Mouse (Mus musculus): ENCODE data around the gene Nhej1. TPM values are rescaled to one million over a fixed set of nuclear protein-coding genes. Genes with fewer than 3 reads are reported as not detected.
A peak's percentile ranks its signal among the peaks of the same experiment; 100 is the strongest.

Gene Nhej1
- polyA plus RNA-seq, 1 experiment from 2014 or later: 5.2 TPM

GRCm38 (mm10) chr1:75032041-75032440 lies 93.0 kb downstream of the Nhej1 start:
- Histone ChIP-seq H3K27ac (ENCODE audit: low read length) (no peak overlapping the region), H3K4me1 (ENCODE audit: control insufficient read depth, insufficient read depth, low read length) (no peaks in the 10 kb centered on the region), H3K36me3 (ENCODE audit: control insufficient read depth, insufficient read depth, low read length) (no peaks in the 10 kb centered on the region), H3K9me3 (replicated peaks; ENCODE audit: control insufficient read depth, low read length, poor library complexity, severe bottlenecking) (no peaks in the 10 kb centered on the region), H3K4me3 (ENCODE audit: low read depth, low read length) (no peak overlapping the region), H3K27me3 (ENCODE audit: control insufficient read depth, insufficient read depth, low read depth, low read length) (no peaks in the 10 kb centered on the region), H3K4me2 (ENCODE audit: low read length) (no peak overlapping the region), H3K9ac (ENCODE audit: low read depth, low read length) (no peak overlapping the region)
- WGBS: 90% methylated on average over 10 of the region's 10 CpGs
- no peak for ATAC-seq

GRCm38 (mm10) chr1:75027061-75027779 lies 97.8 kb downstream of the Nhej1 start:
- no peak overlapping the region for H3K27ac ChIP-seq (ENCODE audit: low read length)
- H3K9ac ChIP-seq (ENCODE audit: low read depth, low read length): no peak overlapping the region
- H3K9me3 ChIP-seq (replicated peaks; ENCODE audit: control insufficient read depth, low read length, poor library complexity, severe bottlenecking): no peaks in the 10 kb centered on the region
- H3K27me3 ChIP-seq (ENCODE audit: control insufficient read depth, insufficient read depth, low read depth, low read length): no peaks in the 10 kb centered on the region
- no peak overlapping the region for H3K4me3 ChIP-seq (ENCODE audit: low read depth, low read length)
- H3K36me3 ChIP-seq (ENCODE audit: control insufficient read depth, insufficient read depth, low read length): no peaks in the 10 kb centered on the region
- 63% methylated on average over 2 of the region's 2 CpGs for WGBS
- no peak for ATAC-seq
- H3K4me2 ChIP-seq (ENCODE audit: low read length): no peak overlapping the region
- peaks cover 2% of the 10 kb centered on the region; the same call in 1 of the 2 replicates for H3K4me1 ChIP-seq (ENCODE audit: control insufficient read depth, insufficient read depth, low read length)

- no peaks in the 10 kb centered on the region for H3K9me3 ChIP-seq (replicated peaks; ENCODE audit: control insufficient read depth, low read length, poor library complexity, severe bottlenecking)
- H3K27ac ChIP-seq (ENCODE audit: low read length): no peak overlapping the region
- no peaks in the 10 kb centered on the region for H3K36me3 ChIP-seq (ENCODE audit: control insufficient read depth, insufficient read depth, low read length)
- 85% methylated on average over 7 of the region's 7 CpGs for WGBS
- H3K4me1 ChIP-seq (ENCODE audit: control insufficient read depth, insufficient read depth, low read length): peaks cover 4% of the 10 kb centered on the region; the same call in 1 of the 2 replicates
- no peak overlapping the region for H3K4me3 ChIP-seq (ENCODE audit: low read depth, low read length)
- no peak overlapping the region for H3K4me2 ChIP-seq (ENCODE audit: low read length)
- H3K9ac ChIP-seq (ENCODE audit: low read depth, low read length): no peak overlapping the region
- no peaks in the 10 kb centered on the region for H3K27me3 ChIP-seq (ENCODE audit: control insufficient read depth, insufficient read depth, low read depth, low read length)
- no peak for ATAC-seq
Measured at GRCm38 (mm10) chr1:75024419-75025199, 100.4 kb downstream of the Nhej1 start.

GRCm38 (mm10) chr1:75022216-75022615 lies 102.8 kb downstream of the Nhej1 start:
- H3K4me2 ChIP-seq (ENCODE audit: low read length): no peak overlapping the region
- no peaks in the 10 kb centered on the region for H3K9me3 ChIP-seq (replicated peaks; ENCODE audit: control insufficient read depth, low read length, poor library complexity, severe bottlenecking)
- no peaks in the 10 kb centered on the region for H3K36me3 ChIP-seq (ENCODE audit: control insufficient read depth, insufficient read depth, low read length)
- ATAC-seq: no peak
- peaks cover 4% of the 10 kb centered on the region; the same call in 1 of the 2 replicates for H3K4me1 ChIP-seq (ENCODE audit: control insufficient read depth, insufficient read depth, low read length)
- 20% methylated on average over 5 of the region's 5 CpGs for WGBS
- no peaks in the 10 kb centered on the region for H3K27me3 ChIP-seq (ENCODE audit: control insufficient read depth, insufficient read depth, low read depth, low read length)
- H3K27ac ChIP-seq (ENCODE audit: low read length): no peak overlapping the region
- no peak overlapping the region for H3K4me3 ChIP-seq (ENCODE audit: low read depth, low read length)
- no peak overlapping the region for H3K9ac ChIP-seq (ENCODE audit: low read depth, low read length)

GRCm38 (mm10) chr1:75016846-75017245 lies 108.2 kb downstream of the Nhej1 start:
- H3K9ac ChIP-seq (ENCODE audit: low read depth, low read length): no peak overlapping the region
- H3K9me3 ChIP-seq (replicated peaks; ENCODE audit: control insufficient read depth, low read length, poor library complexity, severe bottlenecking): no peaks in the 10 kb centered on the region
- WGBS: 3% methylated on average over 6 of the region's 6 CpGs
- H3K4me1 ChIP-seq (ENCODE audit: control insufficient read depth, insufficient read depth, low read length): no peaks in the 10 kb centered on the region; the same call in 1 of the 2 replicates
- no peak overlapping the region for H3K27ac ChIP-seq (ENCODE audit: low read length)
- H3K27me3 ChIP-seq (ENCODE audit: control insufficient read depth, insufficient read depth, low read depth, low read length): no peaks in the 10 kb centered on the region
- ATAC-seq: peak; percentile 60; the same call in 1 of the 2 replicates
- no peak overlapping the region for H3K4me3 ChIP-seq (ENCODE audit: low read depth, low read length)
- H3K36me3 ChIP-seq (ENCODE audit: control insufficient read depth, insufficient read depth, low read length): no peaks in the 10 kb centered on the region
- no peak overlapping the region for H3K4me2 ChIP-seq (ENCODE audit: low read length)

- 35% methylated on average over 13 of the region's 13 CpGs for WGBS
- no peaks in the 10 kb centered on the region for H3K4me1 ChIP-seq (ENCODE audit: control insufficient read depth, insufficient read depth, low read length)
- H3K27ac ChIP-seq (ENCODE audit: low read length): no peak overlapping the region
- no peak overlapping the region for H3K4me2 ChIP-seq (ENCODE audit: low read length)
- no peaks in the 10 kb centered on the region for H3K27me3 ChIP-seq (ENCODE audit: control insufficient read depth, insufficient read depth, low read depth, low read length)
- no peak for ATAC-seq
- H3K9me3 ChIP-seq (replicated peaks; ENCODE audit: control insufficient read depth, low read length, poor library complexity, severe bottlenecking): no peaks in the 10 kb centered on the region
- H3K9ac ChIP-seq (ENCODE audit: low read depth, low read length): no peak overlapping the region
- H3K4me3 ChIP-seq (ENCODE audit: low read depth, low read length): no peak overlapping the region
- no peaks in the 10 kb centered on the region for H3K36me3 ChIP-seq (ENCODE audit: control insufficient read depth, insufficient read depth, low read length)
Measured at GRCm38 (mm10) chr1:75015551-75016265, 109.3 kb downstream of the Nhej1 start.

- ATAC-seq: no peak
- WGBS: 49% methylated on average over 5 of the region's 5 CpGs
- Histone ChIP-seq H3K4me1 (ENCODE audit: control insufficient read depth, insufficient read depth, low read length) (no peaks in the 10 kb centered on the region), H3K27ac (ENCODE audit: low read length) (no peak overlapping the region), H3K27me3 (ENCODE audit: control insufficient read depth, insufficient read depth, low read depth, low read length) (no peaks in the 10 kb centered on the region), H3K4me2 (ENCODE audit: low read length) (no peak overlapping the region), H3K9ac (ENCODE audit: low read depth, low read length) (no peak overlapping the region), H3K4me3 (ENCODE audit: low read depth, low read length) (no peak overlapping the region), H3K9me3 (replicated peaks; ENCODE audit: control insufficient read depth, low read length, poor library complexity, severe bottlenecking) (no peaks in the 10 kb centered on the region), H3K36me3 (ENCODE audit: control insufficient read depth, insufficient read depth, low read length) (no peaks in the 10 kb centered on the region)
Measured at GRCm38 (mm10) chr1:75014210-75014845, 110.7 kb downstream of the Nhej1 start.

DNA sequence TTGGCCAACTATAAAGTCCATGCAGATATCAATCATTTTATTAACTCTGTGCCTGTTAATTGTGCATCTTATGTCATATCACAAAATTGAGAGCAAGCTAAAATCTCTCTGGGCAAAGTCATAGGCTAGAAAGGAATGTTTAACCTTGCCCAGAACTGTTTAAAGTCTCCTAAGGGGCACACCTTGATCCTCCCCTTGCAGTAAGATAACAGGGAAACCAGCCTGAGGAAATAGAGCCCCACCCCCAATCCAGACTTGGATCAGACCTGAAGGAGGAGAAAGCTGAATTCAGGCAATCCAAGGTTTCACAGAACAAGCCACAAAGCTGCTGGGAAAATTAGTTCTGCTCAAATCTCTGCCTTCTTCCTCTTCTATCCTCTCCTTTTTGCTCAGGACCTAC lies 114.2 kb downstream of the Nhej1 start:
- ATAC-seq: no peak
- Histone ChIP-seq H3K27ac (ENCODE audit: low read length) (no peak overlapping the region), H3K9me3 (replicated peaks; ENCODE audit: control insufficient read depth, low read length, poor library complexity, severe bottlenecking) (no peaks in the 10 kb centered on the region), H3K9ac (ENCODE audit: low read depth, low read length) (no peak overlapping the region), H3K4me2 (ENCODE audit: low read length) (no peak overlapping the region), H3K27me3 (ENCODE audit: control insufficient read depth, insufficient read depth, low read depth, low read length) (no peaks in the 10 kb centered on the region), H3K4me3 (ENCODE audit: low read depth, low read length) (no peak overlapping the region), H3K4me1 (ENCODE audit: control insufficient read depth, insufficient read depth, low read length) (no peaks in the 10 kb centered on the region), H3K36me3 (ENCODE audit: control insufficient read depth, insufficient read depth, low read length) (no peaks in the 10 kb centered on the region)

All from midbrain, embryonic 16.5 days (tissue).